Mouse (Mus musculus) MEL (cell line): Measurements from ENCODE around the gene Prpf8.

ENCODE experiments used
- CTCF ChIP-seq, 3 experiments: IDR thresholded peaks in 2 of 3; conservative IDR thresholded peaks in 1 of 3; 2 replicates each; pipeline ENCODE4 v1.5.1; 2011 to 2012; ENCODE audit warnings: low read length in 3 of 3, low read depth in 2 of 3, mild to moderate bottlenecking in 2 of 3, improper control_type of control experiment in 1 of 3, inconsistent platforms in 1 of 3, mixed read lengths in 1 of 3, moderate library complexity in 1 of 3; ENCODE audit not compliant: control insufficient read depth in 1 of 3, insufficient read depth in 1 of 3, poor library complexity in 1 of 3, severe bottlenecking in 1 of 3
- EP300 ChIP-seq, 2 experiments: IDR thresholded peaks; 2 replicates each; pipeline ENCODE4 v1.6.1; 2011; ENCODE audit warnings: improper control_type of control experiment in 2 of 2, low read length in 2 of 2, low read depth in 1 of 2, mild to moderate bottlenecking in 1 of 2
- GATA1 ChIP-seq: IDR thresholded peaks from 2 replicates; pipeline ENCODE4 v1.6.1; 2011; ENCODE audit warnings: low read depth, low read length, improper control_type of control experiment
- JUND ChIP-seq: IDR thresholded peaks from 2 replicates; pipeline ENCODE4 v1.6.1; 2011; ENCODE audit warnings: low read depth, mild to moderate bottlenecking, improper control_type of control experiment, low read length
- POLR2AphosphoS2 ChIP-seq: IDR thresholded peaks from 2 replicates; pipeline ENCODE4 v1.6.1; 2011; ENCODE audit warnings: low read length, improper control_type of control experiment
- POLR2AphosphoS5 ChIP-seq: IDR thresholded peaks from 2 replicates; pipeline ENCODE4 v1.6.1; 2012; ENCODE audit warnings: low read depth, borderline replicate concordance, mild to moderate bottlenecking, inconsistent platforms, low read length, moderate library complexity, mixed read lengths
- TBP ChIP-seq: IDR thresholded peaks from 2 replicates; pipeline ENCODE4 v1.8.0; 2011; ENCODE audit warnings: low read depth, low read length, improper control_type of control experiment
- TCF12 ChIP-seq: IDR thresholded peaks from 2 replicates; pipeline ENCODE4 v1.6.1; 2014; ENCODE audit warnings: low read depth, mild to moderate bottlenecking, inconsistent platforms, low read length, improper control_type of control experiment, moderate library complexity
- ZMIZ1 ChIP-seq: IDR thresholded peaks from 2 replicates; pipeline ENCODE4 v1.6.1; 2012; ENCODE audit warnings: low read depth, mild to moderate bottlenecking, inconsistent platforms, low read length, improper control_type of control experiment, moderate library complexity
- ZNF384 ChIP-seq: IDR thresholded peaks from 2 replicates; pipeline ENCODE4 v1.6.1; 2012; ENCODE audit warnings: low read depth, mild to moderate bottlenecking, inconsistent platforms, low read length, improper control_type of control experiment

- TF ChIP-seq TCF12: no peak
- TF ChIP-seq ZNF384: no peak
- no peak for TF ChIP-seq POLR2AphosphoS5
- no peak for TF ChIP-seq EP300 (IDR thresholded peaks at IDR 0.05; ENCODE audit: low read depth in 1 of 2, low read length in 2 of 2)
- TF ChIP-seq ZMIZ1: no peak
- TF ChIP-seq CTCF (IDR thresholded peaks at IDR 0.05 in 2 of 3, conservative IDR thresholded peaks at IDR 0.05 in 1 of 3; ENCODE audit: control insufficient read depth in 1 of 3, insufficient read depth in 1 of 3, low read depth in 2 of 3, low read length in 3 of 3, poor library complexity in 1 of 3, severe bottlenecking in 1 of 3): no peak
- TF ChIP-seq JUND: no peak
- no peak for TF ChIP-seq POLR2AphosphoS2
- TF ChIP-seq TBP: no peak
- no peak for TF ChIP-seq GATA1
These were observed 33.4 kb downstream of the Prpf8 start for GRCm38 (mm10) chr11:75519834-75520633.
